Mouse (Mus musculus) intestine, postnatal 0 days (tissue): ENCODE data around the gene Nr6a1. TPM values are rescaled to one million over a fixed set of nuclear protein-coding genes. Genes with fewer than 3 reads are reported as not detected.

Experiments used
- ATAC-seq: fragments of 200-750 bp; cut with Nextera tagmentation; 2 replicates; pipeline ENCODE4 v1.8.0; 2017; ENCODE audit warnings: mild to moderate bottlenecking, moderate TSS enrichment, moderate library complexity
- H3K27ac ChIP-seq: fragments of 300-500 bp; sonication (generic); 2 replicates; pipeline ENCODE4 v1.5.1; 2014; ENCODE audit warnings: mild to moderate bottlenecking, low read depth, low read length, moderate library complexity
- H3K27me3 ChIP-seq: fragments of 300-500 bp; sonication (generic); replicated peaks from 2 replicates; pipeline ENCODE4 v1.6.1; 2014; ENCODE audit warnings: low read length, mixed read lengths; ENCODE audit not compliant: control insufficient read depth, insufficient read depth
- H3K36me3 ChIP-seq: fragments of 300-500 bp; sonication (generic); 2 replicates; pipeline ENCODE4 v1.6.1; 2014; ENCODE audit warnings: mild to moderate bottlenecking, moderate library complexity; ENCODE audit not compliant: control insufficient read depth, insufficient read depth
- H3K4me1 ChIP-seq: fragments of 300-500 bp; sonication (generic); replicated peaks from 2 replicates; pipeline ENCODE4 v1.6.1; 2014; ENCODE audit warnings: antibody characterized with exemption, low read length, mixed read lengths; ENCODE audit not compliant: control insufficient read depth, insufficient read depth
- H3K4me2 ChIP-seq: fragments of 300-500 bp; sonication (generic); replicated peaks from 2 replicates; pipeline ENCODE4 v1.6.1; 2014; ENCODE audit warnings: low read depth, mild to moderate bottlenecking, moderate library complexity
- H3K4me3 ChIP-seq: fragments of 300-500 bp; sonication (generic); 2 replicates; pipeline ENCODE4 v1.5.1; 2014; ENCODE audit warnings: low read depth, low read length
- H3K9ac ChIP-seq: fragments of 300-500 bp; sonication (generic); 2 replicates; pipeline ENCODE4 v1.6.1; 2014; ENCODE audit warnings: mild to moderate bottlenecking, low read depth, low read length
- H3K9me3 ChIP-seq: fragments of 300-500 bp; sonication (generic); 2 replicates; pipeline ENCODE4 v1.6.1; 2016; ENCODE audit warnings: mixed run types; ENCODE audit not compliant: control insufficient read depth
- CTCF ChIP-seq: sonication (generic); IDR thresholded peaks from 2 replicates; pipeline ENCODE4 v1.5.1; 2016; ENCODE audit warnings: low read depth, mild to moderate bottlenecking, control low read depth, antibody characterized with exemption, moderate library complexity
- WGBS: fragments of 180-500 bp; shearing (Covaris S2); extraction: QIAGEN DNeasy Blood & Tissue Kit; methylation state at CpG from one replicate; pipeline ENCODE4 v1.1.7; 2014; 5-methylcytosine and 5-hydroxymethylcytosine counted together
- polyA plus RNA-seq: library from polyadenylated mRNA; unstranded; fragments of >200 nt; fragmentation: Nextera tagmentation; extraction: Ambion mirVana; gene quantifications from 2 replicates; pipeline ENCODE4 v1.2.1, GENCODE M21; 2015

Gene Nr6a1
- polyA plus RNA-seq, 1 experiment from 2014 or later = 1.7 TPM

- ATAC-seq = no peak
These were observed 222.5 kb downstream of the Nr6a1 start for GRCm38 (mm10) chr2:38705036-38705435.

GRCm38 (mm10) chr2:38704336-38704735 is 223.2 kb downstream of the Nr6a1 start:
- Histone ChIP-seq H3K9me3 (no peaks in the 10 kb centered on the region), H3K4me1 (no peaks in the 10 kb centered on the region), H3K27me3 (peaks cover 48% of the 10 kb centered on the region), H3K27ac (no peak overlapping the region), H3K4me2 (no peak overlapping the region), H3K4me3 (no peak overlapping the region), H3K9ac (no peak overlapping the region), H3K36me3 (no peaks in the 10 kb centered on the region)
- no peak for TF ChIP-seq CTCF
- WGBS = 75% methylated on average over 9 of the region's 9 CpGs
- no peak for ATAC-seq

More at GRCm38 (mm10) chr2:38705036-38705435, 222.5 kb downstream of the Nr6a1 start:
- H3K9ac ChIP-seq = no peak overlapping the region
- H3K27ac ChIP-seq = no peak overlapping the region
- no peak overlapping the region for H3K4me3 ChIP-seq
- peaks cover 55% of the 10 kb centered on the region for H3K27me3 ChIP-seq
- H3K36me3 ChIP-seq = no peaks in the 10 kb centered on the region
- 53% methylated on average over 4 of the region's 4 CpGs for WGBS
- no peaks in the 10 kb centered on the region for H3K9me3 ChIP-seq
- TF ChIP-seq CTCF = no peak
- H3K4me1 ChIP-seq = no peaks in the 10 kb centered on the region
- H3K4me2 ChIP-seq = no peak overlapping the region

DNA sequence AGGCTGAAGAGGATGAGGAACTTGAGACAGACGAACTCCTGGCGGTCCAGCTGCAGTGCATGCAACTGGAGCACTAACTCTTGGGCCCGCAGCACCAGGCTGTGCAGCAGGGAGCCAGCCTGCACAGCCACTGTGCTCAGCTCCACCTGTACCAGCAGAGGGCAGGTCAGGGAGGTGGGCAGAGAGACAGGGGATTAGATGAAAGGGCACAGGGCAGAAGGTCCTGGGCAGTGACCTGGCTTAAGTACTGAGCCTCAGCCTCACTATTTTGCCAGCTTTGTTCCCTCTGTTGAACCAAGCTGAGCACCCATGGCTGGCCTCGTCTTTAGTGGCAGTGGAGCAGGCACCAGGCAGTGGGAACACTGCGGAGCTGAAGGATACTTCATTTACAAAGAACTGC is 227.3 kb downstream of the Nr6a1 start:
- H3K27me3 ChIP-seq = 0 out of 2 replicates have a peak, but pooled peaks cover 12% of the 10 kb centered on the region
- H3K4me1 ChIP-seq = no peaks in the 10 kb centered on the region
- WGBS = 72% methylated on average over 5 of the region's 5 CpGs
- no peaks in the 10 kb centered on the region for H3K36me3 ChIP-seq
- ATAC-seq = no peak
- no peak overlapping the region for H3K4me3 ChIP-seq
- H3K9ac ChIP-seq = no peak overlapping the region
- no peak overlapping the region for H3K27ac ChIP-seq
- H3K4me2 ChIP-seq = no peak overlapping the region
- peak; percentile 33 for TF ChIP-seq CTCF
- H3K9me3 ChIP-seq = no peaks in the 10 kb centered on the region

DNA sequence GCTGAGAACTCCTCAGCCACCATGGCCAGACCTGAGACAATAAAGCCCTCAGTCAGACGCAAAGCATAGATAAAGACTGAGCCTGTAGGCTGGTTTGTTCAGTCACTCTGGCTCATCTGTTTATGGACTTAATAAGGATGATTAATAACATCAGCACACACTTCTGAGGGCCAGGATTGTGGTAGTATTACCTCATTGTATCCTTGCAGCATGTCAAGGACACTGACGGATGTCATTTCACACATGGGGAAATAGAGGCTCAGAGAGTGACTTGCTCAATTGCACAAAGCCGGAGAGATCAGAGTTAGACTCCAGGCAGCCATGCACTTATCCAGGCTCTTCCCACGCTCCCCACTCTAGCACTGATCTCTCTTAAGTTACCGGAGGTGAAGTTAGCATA is 228.9 kb downstream of the Nr6a1 start:
- Histone ChIP-seq H3K36me3 (no peaks in the 10 kb centered on the region), H3K9ac (no peak overlapping the region), H3K27me3 (0 out of 2 replicates have a peak, but pooled peaks cover 5% of the 10 kb centered on the region), H3K4me1 (no peaks in the 10 kb centered on the region), H3K4me3 (no peak overlapping the region), H3K4me2 (no peak overlapping the region), H3K27ac (no peak overlapping the region), H3K9me3 (no peaks in the 10 kb centered on the region)
- TF ChIP-seq CTCF = no peak
- WGBS = 74% methylated on average over 5 of the region's 5 CpGs
- no peak for ATAC-seq

GRCm38 (mm10) chr2:38697128-38698120 is 230.1 kb downstream of the Nr6a1 start:
- no peak for ATAC-seq
- Histone ChIP-seq H3K4me1 (no peaks in the 10 kb centered on the region), H3K36me3 (no peaks in the 10 kb centered on the region), H3K4me3 (no peak overlapping the region), H3K4me2 (no peak overlapping the region), H3K9ac (no peak overlapping the region), H3K27me3 (0 out of 2 replicates have a peak, but pooled peaks cover 2% of the 10 kb centered on the region), H3K9me3 (no peaks in the 10 kb centered on the region), H3K27ac (no peak overlapping the region)
- WGBS = 69% methylated on average over 27 of the region's 27 CpGs
- TF ChIP-seq CTCF = no peak

- Histone ChIP-seq H3K4me2 (no peak overlapping the region), H3K27ac (no peak overlapping the region), H3K36me3 (no peaks in the 10 kb centered on the region), H3K9ac (no peak overlapping the region), H3K9me3 (no peaks in the 10 kb centered on the region), H3K4me1 (no peaks in the 10 kb centered on the region), H3K4me3 (no peak overlapping the region), H3K27me3 (0 out of 2 replicates have a peak, but pooled peaks cover 3% of the 10 kb centered on the region)
- no peak for TF ChIP-seq CTCF
- 67% methylated on average over 9 of the region's 9 CpGs for WGBS
- no peak for ATAC-seq
These were observed 231.7 kb downstream of the Nr6a1 start for GRCm38 (mm10) chr2:38695770-38696169.
